Mouse (Mus musculus) MEL (cell line): ENCODE data around the gene Aldh16a1. TPM values are rescaled to one million over a fixed set of nuclear protein-coding genes. Genes with fewer than 3 reads are reported as not detected.

Experiments used
- DNase-seq: peaks from one replicate; pipeline ENCODE4 v3.0.0; 2011; ENCODE audit warnings: low read depth, low spot score
- H3K27ac ChIP-seq: 2 replicates; pipeline ENCODE4 v1.5.1; 2012; ENCODE audit warnings: low read depth, mild to moderate bottlenecking, control low read depth, low read length, moderate library complexity; ENCODE audit not compliant: control insufficient read depth
- H3K27me3 ChIP-seq, 2 experiments: fragments of 150-350 bp in 1 of 2; sonication (generic) in 1 of 2; 2 replicates each; pipeline ENCODE4 v1.6.1; 2012; ENCODE audit warnings: low read length in 2 of 2, mild to moderate bottlenecking in 2 of 2, improper control_type of control experiment in 1 of 2, moderate library complexity in 1 of 2; ENCODE audit not compliant: insufficient read depth in 2 of 2, control insufficient read depth in 1 of 2
- H3K36me3 ChIP-seq, 2 experiments: 2 replicates each; pipeline ENCODE4 v1.6.1; 2012 to 2014; ENCODE audit warnings: low read length in 2 of 2, improper control_type of control experiment in 1 of 2, inconsistent platforms in 1 of 2, mild to moderate bottlenecking in 1 of 2; ENCODE audit not compliant: insufficient read depth in 2 of 2, control insufficient read depth in 1 of 2
- H3K4me1 ChIP-seq, 2 experiments: fragments of 150-350 bp in 1 of 2; sonication (generic) in 1 of 2; 2 replicates each; pipeline ENCODE4 v1.6.1; 2012; ENCODE audit warnings: low read length in 2 of 2, improper control_type of control experiment in 1 of 2, mild to moderate bottlenecking in 1 of 2; ENCODE audit not compliant: insufficient read depth in 2 of 2, control insufficient read depth in 1 of 2
- H3K4me3 ChIP-seq, 2 experiments: fragments of 150-350 bp in 1 of 2; sonication (generic) in 1 of 2; 2 replicates each; pipeline ENCODE4 v1.5.1; 2012; ENCODE audit warnings: low read depth in 2 of 2, low read length in 2 of 2, mild to moderate bottlenecking in 2 of 2, moderate library complexity in 2 of 2, control low read depth in 1 of 2, improper control_type of control experiment in 1 of 2; ENCODE audit not compliant: control insufficient read depth in 1 of 2, insufficient read depth in 1 of 2
- H3K79me2 ChIP-seq: 2 replicates; pipeline ENCODE4 v1.6.1; 2012; ENCODE audit warnings: mild to moderate bottlenecking, low read length, moderate library complexity; ENCODE audit not compliant: control insufficient read depth, poor library complexity, insufficient read depth
- H3K9ac ChIP-seq: 2 replicates; pipeline ENCODE4 v1.6.1; 2012; ENCODE audit warnings: low read depth, mild to moderate bottlenecking, control low read depth, low read length, moderate library complexity; ENCODE audit not compliant: control insufficient read depth, poor library complexity, severe bottlenecking
- H3K9me3 ChIP-seq: fragments of 150-350 bp; sonication (generic); replicated peaks from 2 replicates; pipeline ENCODE4 v1.6.1; 2012; ENCODE audit warnings: mild to moderate bottlenecking, low read length, improper control_type of control experiment, moderate library complexity; ENCODE audit not compliant: insufficient read depth
- BHLHE40 ChIP-seq: IDR thresholded peaks from 2 replicates; pipeline ENCODE4 v1.6.1; 2012; ENCODE audit warnings: low read depth, mild to moderate bottlenecking, inconsistent platforms, low read length, improper control_type of control experiment, borderline replicate concordance
- CHD1 ChIP-seq: IDR thresholded peaks from 2 replicates; pipeline ENCODE4 v1.6.1; 2012; ENCODE audit warnings: low read depth, mild to moderate bottlenecking, inconsistent platforms, low read length, improper control_type of control experiment
- CTCF ChIP-seq, 3 experiments: IDR thresholded peaks in 2 of 3; conservative IDR thresholded peaks in 1 of 3; 2 replicates each; pipeline ENCODE4 v1.5.1; 2011 to 2012; ENCODE audit warnings: low read length in 3 of 3, low read depth in 2 of 3, mild to moderate bottlenecking in 2 of 3, improper control_type of control experiment in 1 of 3, inconsistent platforms in 1 of 3, mixed read lengths in 1 of 3, moderate library complexity in 1 of 3; ENCODE audit not compliant: control insufficient read depth in 1 of 3, insufficient read depth in 1 of 3, poor library complexity in 1 of 3, severe bottlenecking in 1 of 3
- ETS1 ChIP-seq: IDR thresholded peaks from 2 replicates; pipeline ENCODE4 v1.6.1; 2012; ENCODE audit warnings: low read depth, mild to moderate bottlenecking, inconsistent platforms, low read length, improper control_type of control experiment, moderate library complexity
- GABPA ChIP-seq: IDR thresholded peaks from 2 replicates; pipeline ENCODE4 v1.6.1; 2012; ENCODE audit warnings: low read depth, mild to moderate bottlenecking, inconsistent platforms, low read length, improper control_type of control experiment, moderate library complexity
- GATA1 ChIP-seq: IDR thresholded peaks from 2 replicates; pipeline ENCODE4 v1.6.1; 2011; ENCODE audit warnings: low read depth, low read length, improper control_type of control experiment
- MAFK ChIP-seq: IDR thresholded peaks from 2 replicates; pipeline ENCODE4 v1.6.1; 2011; ENCODE audit warnings: low read depth, mild to moderate bottlenecking, low read length, improper control_type of control experiment, borderline replicate concordance
- MXI1 ChIP-seq: IDR thresholded peaks from 2 replicates; pipeline ENCODE4 v1.6.1; 2011; ENCODE audit warnings: mild to moderate bottlenecking, low read depth, low read length, improper control_type of control experiment
- MYB ChIP-seq: IDR thresholded peaks from 2 replicates; pipeline ENCODE4 v1.6.1; 2011; ENCODE audit warnings: mild to moderate bottlenecking, low read depth, low read length, improper control_type of control experiment
- MYC ChIP-seq: IDR thresholded peaks from 2 replicates; pipeline ENCODE4 v1.6.1; 2011; ENCODE audit warnings: low read depth, mild to moderate bottlenecking, low read length, improper control_type of control experiment, moderate library complexity
- NRF1 ChIP-seq: IDR thresholded peaks from 2 replicates; pipeline ENCODE4 v1.6.1; 2014; ENCODE audit warnings: low read depth, mild to moderate bottlenecking, inconsistent platforms, low read length, improper control_type of control experiment, moderate library complexity; ENCODE audit not compliant: poor library complexity, insufficient read depth, severe bottlenecking
- POLR2AphosphoS2 ChIP-seq: IDR thresholded peaks from 2 replicates; pipeline ENCODE4 v1.6.1; 2011; ENCODE audit warnings: low read length, improper control_type of control experiment
- POLR2AphosphoS5 ChIP-seq: IDR thresholded peaks from 2 replicates; pipeline ENCODE4 v1.6.1; 2012; ENCODE audit warnings: low read depth, borderline replicate concordance, mild to moderate bottlenecking, inconsistent platforms, low read length, moderate library complexity, mixed read lengths
- RCOR1 ChIP-seq: IDR thresholded peaks from 2 replicates; pipeline ENCODE4 v1.6.1; 2012; ENCODE audit warnings: low read depth, mild to moderate bottlenecking, inconsistent platforms, low read length, improper control_type of control experiment
- SMC3 ChIP-seq: IDR thresholded peaks from 2 replicates; pipeline ENCODE4 v1.6.1; 2011; ENCODE audit warnings: low read depth, low read length, improper control_type of control experiment
- TBP ChIP-seq: IDR thresholded peaks from 2 replicates; pipeline ENCODE4 v1.8.0; 2011; ENCODE audit warnings: low read depth, low read length, improper control_type of control experiment
- USF1 ChIP-seq: IDR thresholded peaks from 2 replicates; pipeline ENCODE4 v1.6.1; 2014; ENCODE audit warnings: low read depth, mild to moderate bottlenecking, inconsistent platforms, low read length, improper control_type of control experiment, moderate library complexity
- USF2 ChIP-seq, 2 experiments: IDR thresholded peaks; 2 replicates each; pipeline ENCODE4 v1.6.1; 2011 to 2012; ENCODE audit warnings: improper control_type of control experiment in 2 of 2, low read length in 2 of 2, borderline replicate concordance in 1 of 2, inconsistent platforms in 1 of 2, low read depth in 1 of 2, mild to moderate bottlenecking in 1 of 2; ENCODE audit not compliant: insufficient read depth in 1 of 2
- ZMIZ1 ChIP-seq: IDR thresholded peaks from 2 replicates; pipeline ENCODE4 v1.6.1; 2012; ENCODE audit warnings: low read depth, mild to moderate bottlenecking, inconsistent platforms, low read length, improper control_type of control experiment, moderate library complexity
- ZNF384 ChIP-seq: IDR thresholded peaks from 2 replicates; pipeline ENCODE4 v1.6.1; 2012; ENCODE audit warnings: low read depth, mild to moderate bottlenecking, inconsistent platforms, low read length, improper control_type of control experiment
- polyA plus RNA-seq, 2 experiments: library from polyadenylated mRNA; stranded (reverse) in 1 of 2; unstranded in 1 of 2; fragments of >175 nt in 1 of 2; fragments of >200 nt in 1 of 2; gene quantifications; 2 replicates each; pipeline versions ENCODE4 v1.2.1 to v1.2.4; 2012; ENCODE audit warnings: low replicate concordance in 2 of 2, low read depth in 1 of 2; ENCODE audit not compliant: insufficient read length in 2 of 2, insufficient read depth in 1 of 2, missing spikeins in 1 of 2
- total RNA-seq: library from RNA; depleted of rRNA; stranded (reverse); fragments of 300-350 nt; gene quantifications from 2 replicates; pipeline ENCODE4 v1.2.3, GENCODE M21; 2012

Aldh16a1 gene
- total and polyA plus RNA-seq, 3 experiments = 33.9 to 61.6 TPM; not detected in 1

- no peaks in the 10 kb centered on the region for H3K9me3 ChIP-seq
- DNase-seq = no peak
- no peak overlapping the region for H3K27ac ChIP-seq
- TF ChIP-seq ZMIZ1 (no peak), GATA1 (no peak), MXI1 (no peak), USF2 (IDR thresholded peaks at IDR 0.05; ENCODE audit: borderline replicate concordance in 1 of 2, insufficient read depth in 1 of 2, low read depth in 1 of 2, low read length in 2 of 2) (no peak), USF1 (0 out of 2 replicates have a peak, but pooled peaks have one; percentile 7)
- TF ChIP-seq, all 39 proteins: peak for 1
- Histone ChIP-seq H3K36me3 (peaks cover 0 to 14% of the 10 kb centered on the region in 2 experiments; a peak in 2 of 4 replicates), H3K27me3 (no peaks in the 10 kb centered on the region), H3K79me2 (no peaks in the 10 kb centered on the region; the same call in 1 of the 2 replicates), H3K9ac (no peak overlapping the region), H3K4me1 (peaks cover 11 to 23% of the 10 kb centered on the region in 2 experiments), H3K4me3 (no peak overlapping the region)
Observed at GRCm38 (mm10) chr7:45139904-45140723, 14.3 kb downstream of the Aldh16a1 start.

GRCm38 (mm10) chr7:45138403-45138802 is 16.0 kb downstream of the Aldh16a1 start:
- Histone ChIP-seq H3K4me1 (peaks cover 11 to 27% of the 10 kb centered on the region in 2 experiments), H3K27ac (peak overlapping the region; percentile 80; the same call in 1 of the 2 replicates), H3K27me3 (no peaks in the 10 kb centered on the region), H3K4me3 (no peak overlapping the region), H3K9me3 (no peaks in the 10 kb centered on the region), H3K9ac (no peak overlapping the region), H3K36me3 (peaks cover 0 to 14% of the 10 kb centered on the region in 2 experiments; a peak in 2 of 4 replicates), H3K79me2 (no peaks in the 10 kb centered on the region; the same call in 1 of the 2 replicates)
- TF ChIP-seq TBP (peak; percentile 98), ETS1 (no peak)
- DNase-seq = peak; percentile 39

GRCm38 (mm10) chr7:45137171-45138006 is 17.0 kb downstream of the Aldh16a1 start:
- peak overlapping the region in 1 of 2 experiments; percentile 74; a peak in 2 of 4 replicates for H3K4me3 ChIP-seq
- H3K79me2 ChIP-seq = no peaks in the 10 kb centered on the region; the same call in 1 of the 2 replicates
- H3K9me3 ChIP-seq = no peaks in the 10 kb centered on the region
- H3K4me1 ChIP-seq = peaks cover 11 to 27% of the 10 kb centered on the region in 2 experiments
- no peaks in the 10 kb centered on the region for H3K27me3 ChIP-seq
- H3K27ac ChIP-seq = peak overlapping the region; percentile 92
- peak overlapping the region; percentile 75 for H3K9ac ChIP-seq
- H3K36me3 ChIP-seq = peaks cover 0 to 16% of the 10 kb centered on the region in 2 experiments; a peak in 2 of 4 replicates
- DNase-seq = peak; percentile 98
- TF ChIP-seq ZNF384 = peak; percentile 34; the same call in 1 of the 2 replicates
- TF ChIP-seq CTCF (IDR thresholded peaks at IDR 0.05 in 2 of 3, conservative IDR thresholded peaks at IDR 0.05 in 1 of 3; ENCODE audit: control insufficient read depth in 1 of 3, insufficient read depth in 1 of 3, low read depth in 2 of 3, low read length in 3 of 3, poor library complexity in 1 of 3, severe bottlenecking in 1 of 3) = no peak
- TF ChIP-seq POLR2AphosphoS5 = no peak
- TF ChIP-seq RCOR1 = peak; percentile 93
- TF ChIP-seq POLR2AphosphoS2 = 0 out of 2 replicates have a peak, but pooled peaks have one; percentile 35
- peak; percentile 62; the same call in 1 of the 2 replicates for TF ChIP-seq BHLHE40
- peak; percentile 53; the same call in 1 of the 2 replicates for TF ChIP-seq NRF1
- TF ChIP-seq CHD1 = no peak
- TF ChIP-seq MYB = peak; percentile 31; the same call in 1 of the 2 replicates
- peak; percentile 59; the same call in 1 of the 2 replicates for TF ChIP-seq TBP
- TF ChIP-seq GABPA = no peak
- no peak; the same call in none of the 2 replicates for TF ChIP-seq MYC
- peak; percentile 53; the same call in 1 of the 2 replicates for TF ChIP-seq USF1
- peak; percentile 74 for TF ChIP-seq MAFK
- no peak for TF ChIP-seq SMC3
